Mouse (Mus musculus) neural tube, embryonic 12.5 days (tissue): Measurements from ENCODE around the gene Tm4sf5. TPM values are rescaled to one million over a fixed set of nuclear protein-coding genes. Genes with fewer than 3 reads are reported as not detected.
A peak's percentile ranks its signal among the peaks of the same experiment; 100 is the strongest.
"Not testable (repeated sequence)": the region's sequence is repeated elsewhere in the genome, so short reads cannot be mapped to it uniquely, and the experiment has no call there.

ENCODE experiments used
- ATAC-seq: fragments of 200-750 bp; cut with Nextera tagmentation; 2 replicates; pipeline ENCODE4 v1.8.0; 2017; ENCODE audit warnings: low read depth, mild to moderate bottlenecking, moderate TSS enrichment, moderate library complexity; ENCODE audit not compliant: low FRiP score
- H3K27ac ChIP-seq: fragments of 300-500 bp; sonication (generic); 2 replicates; pipeline ENCODE4 v1.5.1; 2016
- H3K27me3 ChIP-seq: fragments of 300-500 bp; sonication (generic); replicated peaks from 2 replicates; pipeline ENCODE4 v1.6.1; 2016; ENCODE audit warnings: mild to moderate bottlenecking
- H3K36me3 ChIP-seq: fragments of 300-500 bp; sonication (generic); 2 replicates; pipeline ENCODE4 v1.6.1; 2016; ENCODE audit warnings: mild to moderate bottlenecking
- H3K4me1 ChIP-seq: fragments of 300-500 bp; sonication (generic); 2 replicates; pipeline ENCODE4 v1.6.1; 2016
- H3K4me2 ChIP-seq: fragments of 300-500 bp; sonication (generic); replicated peaks from 2 replicates; pipeline ENCODE4 v1.6.1; 2016; ENCODE audit warnings: mild to moderate bottlenecking
- H3K4me3 ChIP-seq: fragments of 300-500 bp; sonication (generic); 2 replicates; pipeline ENCODE4 v1.5.1; 2016
- H3K9ac ChIP-seq: fragments of 300-500 bp; sonication (generic); 2 replicates; pipeline ENCODE4 v1.6.1; 2016; ENCODE audit warnings: mild to moderate bottlenecking
- H3K9me3 ChIP-seq: fragments of 300-500 bp; sonication (generic); 2 replicates; pipeline ENCODE4 v1.6.1; 2016; ENCODE audit warnings: mild to moderate bottlenecking
- WGBS: fragments of 180-500 bp; shearing (Covaris S2); methylation state at CpG from one replicate; pipeline ENCODE4 v1.1.7; 2016; 5-methylcytosine and 5-hydroxymethylcytosine counted together
- polyA plus RNA-seq: library from polyadenylated mRNA; unstranded; fragments of >200 nt; fragmentation: Nextera tagmentation; extraction: Ambion mirVana; gene quantifications from 2 replicates; pipeline ENCODE4 v1.2.1, GENCODE M21; 2016

The Tm4sf5 gene
- polyA plus RNA-seq, 1 experiment from 2014 or later: not detected

DNA sequence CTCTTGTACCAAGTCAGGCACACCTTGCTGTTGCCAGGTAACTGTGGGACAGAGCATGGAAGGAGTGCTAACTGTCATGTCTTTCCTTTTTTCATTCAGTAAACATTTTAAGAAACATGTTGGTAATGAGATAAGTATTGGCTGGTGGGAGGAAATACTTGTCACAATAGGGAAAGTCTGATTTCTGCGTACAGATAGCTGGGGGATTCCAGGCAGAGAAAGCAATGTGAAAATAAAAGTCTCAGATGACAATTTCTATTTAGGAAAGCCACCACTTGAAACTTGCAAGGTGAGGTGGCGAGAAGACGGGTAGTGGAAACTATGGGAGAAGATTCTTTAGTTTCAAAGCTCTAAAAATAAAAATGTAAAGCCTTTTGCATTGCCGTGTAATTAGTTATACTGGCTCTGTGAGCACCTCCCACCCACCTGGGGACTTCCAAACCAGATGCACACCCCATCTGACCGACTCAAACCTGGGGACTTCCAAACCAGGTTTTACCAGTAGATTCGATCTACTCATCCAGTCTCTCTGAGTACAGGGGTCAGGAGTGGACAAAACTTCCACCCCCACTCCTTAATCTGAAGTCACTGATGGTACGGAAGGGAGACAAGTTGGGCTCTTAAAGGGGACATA, 7.8 kb downstream of the Tm4sf5 start:
- H3K27me3 ChIP-seq: no peaks in the 10 kb centered on the region
- no peaks in the 10 kb centered on the region for H3K36me3 ChIP-seq
- H3K27ac ChIP-seq: no peak overlapping the region
- 84% methylated on average over 7 of the region's 7 CpGs for WGBS
- H3K9me3 ChIP-seq: no peaks in the 10 kb centered on the region
- no peak overlapping the region for H3K9ac ChIP-seq
- H3K4me2 ChIP-seq: no peak overlapping the region
- peaks cover 7% of the 10 kb centered on the region; the same call in 1 of the 2 replicates for H3K4me1 ChIP-seq
- no peak for ATAC-seq
- H3K4me3 ChIP-seq: no peak overlapping the region

DNA sequence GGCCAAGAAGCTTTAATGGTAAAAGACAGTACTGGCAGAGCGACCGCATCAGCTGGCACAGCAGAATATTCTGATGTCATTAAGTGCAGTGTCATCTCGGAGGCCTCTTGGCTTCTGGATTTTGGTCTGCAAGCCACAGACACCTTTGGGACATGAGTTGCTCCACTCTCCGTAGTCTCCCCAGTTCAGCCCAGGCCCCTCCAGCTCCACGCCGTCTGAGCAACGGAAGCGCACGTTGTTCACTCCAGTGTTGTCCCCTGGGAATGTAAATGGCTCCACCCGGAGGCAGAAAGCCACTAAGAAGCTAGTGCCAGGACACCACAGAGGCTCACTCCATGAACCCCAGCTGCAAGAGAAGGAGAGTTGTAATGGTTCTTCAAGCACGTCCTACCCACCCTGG, 8.5 kb downstream of the Tm4sf5 start:
- 56% methylated on average over 11 of the region's 11 CpGs for WGBS
- Histone ChIP-seq H3K9ac (no peak overlapping the region), H3K27ac (no peak overlapping the region)

DNA sequence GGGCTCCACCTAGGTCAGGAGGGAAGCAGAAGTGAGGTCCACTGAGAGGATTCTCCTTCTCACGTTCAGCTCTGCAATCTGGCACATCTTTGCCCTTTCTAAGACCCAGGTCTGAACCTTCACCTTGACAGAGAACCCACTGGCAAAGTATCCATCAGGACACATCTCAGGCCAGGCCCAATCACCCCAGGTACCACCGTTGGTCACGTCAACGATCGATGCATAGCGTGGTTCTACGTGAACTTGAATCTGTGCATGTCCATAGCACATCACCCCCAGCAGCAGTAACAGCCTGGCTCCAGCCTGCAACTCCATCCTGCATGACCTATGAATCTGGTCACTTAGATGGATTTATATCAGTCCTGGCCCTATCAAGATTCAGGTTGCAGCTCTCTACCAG, 9.2 kb downstream of the Tm4sf5 start, which contains the start of gene Vmo1:
Vmo1 (minus strand) TSS at position 329 of the 400 bp plus-strand sequence.
- no peak for ATAC-seq
- Histone ChIP-seq H3K4me1 (peaks cover 7% of the 10 kb centered on the region; the same call in 1 of the 2 replicates), H3K4me2 (no peak within 1 kb of the TSS), H3K4me3 (no peak within 1 kb of the TSS), H3K36me3 (no peaks in the 10 kb centered on the region), H3K27ac (no peak within 1 kb of the TSS), H3K27me3 (peaks cover 1% of the 10 kb centered on the region; the same call in 1 of the 2 replicates), H3K9ac (no peak within 1 kb of the TSS), H3K9me3 (no peaks in the 10 kb centered on the region)
- 87% methylated on average over 7 of the region's 7 CpGs for whole genome bisulfite sequencing

More for the DNA sequence above, 8.5 kb downstream of the Tm4sf5 start:
- H3K4me3 ChIP-seq: no peak overlapping the region
- peaks cover 7% of the 10 kb centered on the region; the same call in 1 of the 2 replicates for H3K4me1 ChIP-seq
- H3K36me3 ChIP-seq: no peaks in the 10 kb centered on the region
- no peak for ATAC-seq
- H3K9me3 ChIP-seq: no peaks in the 10 kb centered on the region
- no peak overlapping the region for H3K4me2 ChIP-seq
- no peaks in the 10 kb centered on the region for H3K27me3 ChIP-seq

DNA sequence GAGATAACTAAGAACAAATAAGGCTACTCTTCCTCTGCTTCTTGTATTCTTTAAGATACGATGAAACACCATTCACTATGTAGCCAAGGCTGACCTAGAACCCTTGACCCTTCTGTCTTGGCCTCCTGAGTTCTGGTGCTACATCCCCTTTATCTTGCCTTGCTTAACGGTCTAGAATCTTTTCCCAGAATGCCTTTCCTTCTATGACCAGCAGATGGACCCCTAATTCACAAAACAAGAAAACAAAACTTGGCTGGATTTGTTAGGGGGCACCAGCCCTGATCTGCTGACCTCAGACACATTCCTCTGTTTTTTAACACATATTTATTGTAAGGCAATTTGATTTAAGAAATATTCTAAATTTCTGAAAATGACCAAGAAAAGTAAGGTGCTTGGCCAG, 11.3 kb downstream of the Tm4sf5 start:
- 38% methylated on average over 2 of the region's 2 CpGs for WGBS
- Histone ChIP-seq H3K36me3 (no peaks in the 10 kb centered on the region), H3K27me3 (peaks cover 10% of the 10 kb centered on the region), H3K9ac (no peak overlapping the region), H3K4me2 (no peak overlapping the region), H3K27ac (no peak overlapping the region), H3K4me1 (peaks cover 10% of the 10 kb centered on the region), H3K9me3 (no peaks in the 10 kb centered on the region), H3K4me3 (no peak overlapping the region)
- no peak for ATAC-seq

DNA sequence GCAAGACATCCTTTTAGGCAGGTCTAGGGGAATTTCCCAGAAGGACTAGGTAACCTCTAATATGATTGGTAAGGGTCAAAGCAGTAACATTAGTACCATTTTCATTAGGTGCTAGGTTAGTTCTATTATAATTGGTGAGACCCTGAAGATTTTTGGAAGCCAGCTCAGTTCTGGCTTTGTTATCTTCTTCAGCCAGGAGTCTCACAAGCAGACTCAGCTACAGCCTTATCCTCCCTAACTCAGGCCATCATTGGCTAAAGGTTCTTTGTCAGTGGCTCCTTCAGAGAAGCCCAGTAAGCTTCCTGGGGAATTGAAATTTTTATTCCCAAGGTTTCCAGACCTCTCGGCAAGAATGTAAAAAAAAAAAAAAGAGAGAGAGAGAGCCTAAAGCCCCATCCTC, 13.4 kb downstream of the Tm4sf5 start:
- peaks cover 10% of the 10 kb centered on the region for H3K27me3 ChIP-seq
- no peak overlapping the region for H3K27ac ChIP-seq
- H3K4me2 ChIP-seq: no peak overlapping the region
- H3K9me3 ChIP-seq: no peaks in the 10 kb centered on the region
- peaks cover 10% of the 10 kb centered on the region for H3K4me1 ChIP-seq
- no peak overlapping the region for H3K4me3 ChIP-seq
- no peaks in the 10 kb centered on the region for H3K36me3 ChIP-seq
- ATAC-seq: no peak
- H3K9ac ChIP-seq: no peak overlapping the region
- WGBS: 71% methylated on average over 1 of the region's 1 CpGs

DNA sequence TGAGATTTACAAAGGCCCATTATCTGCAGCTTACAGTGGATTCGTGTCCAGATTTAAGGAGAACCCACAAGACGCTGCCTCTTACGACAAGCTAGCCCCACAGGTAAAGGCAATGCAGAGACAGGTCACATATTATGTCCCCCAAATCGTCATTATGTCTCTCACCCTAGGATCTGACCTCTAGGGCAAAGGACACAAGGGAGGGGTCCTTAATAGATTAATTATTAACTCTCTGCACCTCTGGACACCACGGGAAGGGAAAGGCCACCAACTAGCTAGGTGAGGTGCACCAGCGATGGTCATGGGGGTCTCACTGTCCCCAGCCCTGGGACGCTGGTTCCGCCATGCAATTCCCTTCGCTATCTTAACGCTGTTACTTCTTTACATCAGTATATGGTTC, 13.9 kb downstream of the Tm4sf5 start, which contains the start of gene Gltpd2:
Gltpd2 (plus strand) TSS at position 274 of the 400 bp plus-strand sequence.
- Histone ChIP-seq H3K27me3 (peaks cover 10% of the 10 kb centered on the region), H3K27ac (no peak within 1 kb of the TSS)

DNA sequence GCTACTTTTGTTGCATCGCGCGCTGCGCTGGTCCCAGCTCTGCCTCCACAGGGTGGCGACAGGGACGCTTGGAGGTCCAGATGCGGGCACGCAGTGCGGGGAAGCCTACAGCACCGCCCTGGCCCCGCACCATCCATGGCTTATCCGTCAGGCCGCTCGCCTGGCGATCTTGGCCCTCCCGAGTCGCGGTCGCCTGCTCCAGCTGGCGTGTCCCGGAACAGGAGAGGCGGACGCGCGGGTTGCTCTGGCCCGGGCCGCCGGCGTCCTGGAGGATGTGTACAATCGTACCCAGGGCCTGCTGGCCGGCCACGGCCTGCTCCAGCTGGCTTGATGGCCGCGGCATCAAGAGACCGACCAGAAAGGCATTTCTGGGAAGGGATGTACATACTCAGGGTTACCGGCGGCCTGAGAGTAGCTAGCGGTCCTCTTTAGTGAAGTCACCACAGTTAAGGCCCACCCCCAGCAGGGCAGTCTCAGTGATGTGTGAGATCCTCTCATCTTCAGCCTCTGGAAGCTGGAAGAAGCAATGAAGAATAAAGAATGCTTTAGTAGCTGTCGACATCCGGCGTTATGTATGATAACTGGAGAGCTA, 15.2 kb downstream of the Tm4sf5 start:
- 15% methylated on average over 41 of the region's 41 CpGs for WGBS
- H3K4me3 ChIP-seq: peak overlapping the region; percentile 7; the same call in 1 of the 2 replicates
- peaks cover 10% of the 10 kb centered on the region for H3K27me3 ChIP-seq
- peak; percentile 52 for ATAC-seq
- H3K4me1 ChIP-seq: peaks cover 10% of the 10 kb centered on the region
- peak overlapping the region; percentile 55 for H3K4me2 ChIP-seq
- H3K36me3 ChIP-seq: no peaks in the 10 kb centered on the region
- H3K9me3 ChIP-seq: no peaks in the 10 kb centered on the region
- peak overlapping the region; percentile 57 for H3K9ac ChIP-seq
- no peak overlapping the region for H3K27ac ChIP-seq

More for the DNA sequence above, 13.9 kb downstream of the Tm4sf5 start, which contains the start of gene Gltpd2:
- H3K36me3 ChIP-seq: no peaks in the 10 kb centered on the region
- ATAC-seq: no peak
- peak within 1 kb of the TSS; percentile 7; the same call in 1 of the 2 replicates for H3K4me3 ChIP-seq
- peak within 1 kb of the TSS; percentile 57 for H3K9ac ChIP-seq
- H3K4me1 ChIP-seq: peaks cover 10% of the 10 kb centered on the region
- H3K9me3 ChIP-seq: no peaks in the 10 kb centered on the region
- H3K4me2 ChIP-seq: peak within 1 kb of the TSS; percentile 55
- WGBS: 72% methylated on average over 10 of the region's 10 CpGs

DNA sequence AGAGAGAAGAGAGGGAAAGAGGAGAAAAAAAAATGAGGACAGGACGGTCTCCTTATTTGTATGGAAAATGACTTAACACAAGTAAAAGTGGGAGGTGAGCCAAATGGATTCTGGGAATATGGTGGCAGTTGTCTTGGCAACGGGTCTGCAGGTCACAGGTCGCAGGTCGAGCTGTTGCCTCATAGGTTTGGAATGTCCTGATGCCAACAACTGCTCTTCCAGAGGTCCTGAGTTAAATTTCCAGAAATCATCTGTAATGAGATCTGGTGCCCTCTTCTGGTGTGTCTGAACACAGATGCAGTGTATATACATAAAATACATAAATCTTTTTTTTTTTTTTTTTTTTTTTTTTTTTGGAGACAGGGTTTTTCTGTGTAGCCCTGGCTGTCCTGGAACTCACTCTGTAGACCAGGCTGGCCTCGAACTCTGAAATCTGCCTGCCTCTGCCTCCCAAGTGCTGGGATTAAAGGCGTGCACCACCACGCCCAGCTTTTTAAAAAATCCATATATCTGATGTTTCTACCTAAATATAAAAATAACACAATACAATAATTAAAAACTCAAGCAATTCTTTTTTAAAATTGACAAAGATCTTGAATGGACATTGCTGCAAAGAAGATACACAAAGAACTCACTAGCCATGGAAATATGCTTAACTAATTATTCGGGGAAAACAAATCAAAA, 18.4 kb downstream of the Tm4sf5 start:
- not testable (repeated sequence) for H3K27me3 ChIP-seq, H3K27ac ChIP-seq, ATAC-seq, H3K9me3 ChIP-seq, H3K9ac ChIP-seq, H3K4me3 ChIP-seq, H3K4me2 ChIP-seq
- 89% methylated on average over 8 of the region's 8 CpGs for WGBS
- Histone ChIP-seq H3K36me3 (peaks cover 22% of the 10 kb centered on the region), H3K4me1 (peaks cover 19% of the 10 kb centered on the region)

DNA sequence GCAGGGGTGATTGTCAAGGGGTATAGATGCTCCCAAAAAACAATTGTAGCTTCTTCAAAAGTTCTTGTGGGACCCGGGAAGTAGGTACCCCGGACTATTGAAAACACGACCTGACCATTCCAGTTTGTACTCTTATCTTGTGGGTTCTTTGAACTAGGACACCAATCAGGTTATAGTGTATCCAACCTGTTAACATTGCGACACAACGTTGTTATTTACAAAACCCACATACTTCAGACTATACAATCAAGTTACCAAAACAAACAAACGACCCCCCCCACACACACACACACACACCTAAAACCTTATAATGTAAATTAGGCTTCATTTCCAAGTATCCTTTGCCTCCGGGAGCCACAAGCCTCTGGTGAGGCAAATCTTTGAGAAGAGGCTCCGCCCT, 19.7 kb downstream of the Tm4sf5 start:
- Histone ChIP-seq H3K27me3 (peaks cover 3% of the 10 kb centered on the region; the same call in 1 of the 2 replicates), H3K9ac (no peak overlapping the region)
- ATAC-seq: peak; percentile 33

DNA sequence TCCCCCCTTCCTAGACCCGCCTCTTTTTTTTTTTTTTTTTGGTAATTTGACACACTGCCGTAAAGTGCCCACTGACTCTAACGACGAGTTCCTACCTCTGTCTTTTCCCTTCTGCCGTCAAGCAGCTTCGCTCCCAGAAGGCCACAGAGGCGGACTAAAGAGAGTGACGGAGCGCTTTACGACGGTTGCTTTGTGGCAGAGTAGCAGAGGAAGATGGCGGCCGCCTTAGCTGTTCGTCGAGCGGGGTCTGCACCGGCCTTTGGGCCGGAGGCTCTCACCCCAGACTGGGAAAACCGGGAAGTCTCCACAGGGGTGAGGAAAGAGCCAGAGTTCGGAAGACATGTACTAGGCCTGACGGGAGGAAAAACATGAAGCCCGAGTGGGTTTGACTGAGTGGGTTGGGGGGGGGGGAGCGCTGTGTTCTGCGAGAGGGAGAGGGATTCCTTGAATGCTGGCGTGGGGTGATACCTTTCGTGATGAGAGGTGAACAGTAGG, 20.2 kb downstream of the Tm4sf5 start, which contains the start of gene Psmb6:
Psmb6 (plus strand) TSS at position 184 of the 495 bp plus-strand sequence.
- no peaks in the 10 kb centered on the region for H3K27me3 ChIP-seq
- peaks cover 31% of the 10 kb centered on the region for H3K36me3 ChIP-seq
- no peak within 1 kb of the TSS for H3K27ac ChIP-seq
- H3K4me2 ChIP-seq: peak within 1 kb of the TSS; percentile 77
- peaks cover 15% of the 10 kb centered on the region for H3K4me1 ChIP-seq
- H3K9ac ChIP-seq: peak within 1 kb of the TSS; percentile 72
- WGBS: under 1% methylated on average over 26 of the region's 26 CpGs
- peak; percentile 88 for ATAC-seq
- H3K4me3 ChIP-seq: peak within 1 kb of the TSS; percentile 72
- H3K9me3 ChIP-seq: no peaks in the 10 kb centered on the region

More for the DNA sequence above, 19.7 kb downstream of the Tm4sf5 start:
- Histone ChIP-seq H3K4me1 (peaks cover 19% of the 10 kb centered on the region), H3K9me3 (no peaks in the 10 kb centered on the region), H3K36me3 (peaks cover 31% of the 10 kb centered on the region), H3K27ac (no peak overlapping the region), H3K4me3 (peak overlapping the region; percentile 16; the same call in 1 of the 2 replicates), H3K4me2 (peak overlapping the region; percentile 77)
- WGBS: 7% methylated on average over 8 of the region's 8 CpGs

DNA sequence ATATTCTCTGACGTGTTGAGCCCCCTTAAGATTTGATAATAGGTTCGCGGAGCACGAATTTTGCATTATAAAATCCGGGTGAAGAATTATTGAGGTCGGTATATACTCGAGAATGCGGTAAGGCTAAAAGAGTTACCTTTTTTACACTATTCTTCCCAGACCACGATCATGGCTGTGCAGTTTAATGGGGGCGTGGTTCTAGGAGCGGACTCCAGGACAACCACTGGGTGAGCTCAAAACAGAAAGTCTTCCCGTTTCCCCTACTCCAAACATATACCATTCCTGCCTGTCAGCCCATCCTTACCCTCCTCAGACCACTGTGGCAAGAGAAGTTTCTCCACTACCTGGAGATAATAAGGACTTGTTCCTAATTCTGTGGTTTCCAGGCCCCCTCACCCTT, 20.7 kb downstream of the Tm4sf5 start:
- Histone ChIP-seq H3K4me3 (peak overlapping the region; percentile 72), H3K4me2 (peak overlapping the region; percentile 77), H3K4me1 (peaks cover 10% of the 10 kb centered on the region), H3K9me3 (no peaks in the 10 kb centered on the region), H3K27ac (no peak overlapping the region), H3K27me3 (no peaks in the 10 kb centered on the region), H3K9ac (peak overlapping the region; percentile 72), H3K36me3 (peaks cover 31% of the 10 kb centered on the region)
- ATAC-seq: no peak
- WGBS: 3% methylated on average over 12 of the region's 12 CpGs

DNA sequence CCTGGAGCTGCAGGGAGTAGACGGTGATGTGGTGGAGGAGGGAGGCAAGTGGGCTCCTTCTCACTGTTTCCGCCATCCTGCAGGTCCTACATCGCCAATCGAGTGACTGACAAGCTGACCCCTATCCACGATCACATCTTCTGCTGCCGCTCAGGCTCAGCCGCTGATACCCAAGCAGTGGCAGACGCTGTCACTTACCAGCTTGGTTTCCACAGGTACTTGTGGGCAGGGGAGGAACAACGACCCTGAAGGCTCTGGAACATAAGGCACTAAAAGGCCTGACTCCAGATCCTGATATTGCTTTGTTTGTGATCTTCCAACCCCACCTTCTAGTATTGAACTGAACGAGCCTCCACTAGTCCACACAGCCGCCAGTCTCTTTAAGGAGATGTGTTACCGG, 21.2 kb downstream of the Tm4sf5 start:
- ATAC-seq: no peak
- Histone ChIP-seq H3K9me3 (no peaks in the 10 kb centered on the region), H3K36me3 (peaks cover 31% of the 10 kb centered on the region), H3K4me2 (peak overlapping the region; percentile 77), H3K4me1 (peaks cover 10% of the 10 kb centered on the region), H3K27me3 (no peaks in the 10 kb centered on the region), H3K9ac (peak overlapping the region; percentile 72), H3K4me3 (peak overlapping the region; percentile 72), H3K27ac (no peak overlapping the region)
- WGBS: 91% methylated on average over 12 of the region's 12 CpGs
